Mouse (Mus musculus) MEL (cell line): ENCODE results near the gene Utp11.

Source experiments
- CHD2 ChIP-seq: IDR thresholded peaks from 2 replicates; pipeline ENCODE4 v1.6.1; 2011; ENCODE audit warnings: low read length, improper control_type of control experiment
- GABPA ChIP-seq: IDR thresholded peaks from 2 replicates; pipeline ENCODE4 v1.6.1; 2012; ENCODE audit warnings: low read depth, mild to moderate bottlenecking, inconsistent platforms, low read length, improper control_type of control experiment, moderate library complexity
- HCFC1 ChIP-seq: IDR thresholded peaks from 2 replicates; pipeline ENCODE4 v1.6.1; 2012; ENCODE audit warnings: low read depth, mild to moderate bottlenecking, inconsistent platforms, low read length, improper control_type of control experiment, moderate library complexity
- MAFK ChIP-seq: IDR thresholded peaks from 2 replicates; pipeline ENCODE4 v1.6.1; 2011; ENCODE audit warnings: low read depth, mild to moderate bottlenecking, low read length, improper control_type of control experiment, borderline replicate concordance
- MYC ChIP-seq: IDR thresholded peaks from 2 replicates; pipeline ENCODE4 v1.6.1; 2011; ENCODE audit warnings: low read depth, mild to moderate bottlenecking, low read length, improper control_type of control experiment, moderate library complexity
- POLR2A ChIP-seq, 2 experiments: IDR thresholded peaks; 2 replicates each; pipeline ENCODE4 v1.6.1; 2011 to 2012; ENCODE audit warnings: low read length in 2 of 2, mild to moderate bottlenecking in 2 of 2, control low read depth in 1 of 2, improper control_type of control experiment in 1 of 2, low read depth in 1 of 2, moderate library complexity in 1 of 2; ENCODE audit not compliant: control insufficient read depth in 1 of 2, insufficient read depth in 1 of 2, poor library complexity in 1 of 2
- POLR2AphosphoS2 ChIP-seq: IDR thresholded peaks from 2 replicates; pipeline ENCODE4 v1.6.1; 2011; ENCODE audit warnings: low read length, improper control_type of control experiment
- SIN3A ChIP-seq: IDR thresholded peaks from 2 replicates; pipeline ENCODE4 v1.6.1; 2012; ENCODE audit warnings: low read length, improper control_type of control experiment, inconsistent platforms
- SMC3 ChIP-seq: IDR thresholded peaks from 2 replicates; pipeline ENCODE4 v1.6.1; 2011; ENCODE audit warnings: low read depth, low read length, improper control_type of control experiment
- TAL1 ChIP-seq: IDR thresholded peaks from 2 replicates; pipeline ENCODE4 v1.6.1; 2012; ENCODE audit warnings: mild to moderate bottlenecking, inconsistent platforms, low read length, moderate library complexity, mixed read lengths
- TCF12 ChIP-seq: IDR thresholded peaks from 2 replicates; pipeline ENCODE4 v1.6.1; 2014; ENCODE audit warnings: low read depth, mild to moderate bottlenecking, inconsistent platforms, low read length, improper control_type of control experiment, moderate library complexity
- USF1 ChIP-seq: IDR thresholded peaks from 2 replicates; pipeline ENCODE4 v1.6.1; 2014; ENCODE audit warnings: low read depth, mild to moderate bottlenecking, inconsistent platforms, low read length, improper control_type of control experiment, moderate library complexity
- ZMIZ1 ChIP-seq: IDR thresholded peaks from 2 replicates; pipeline ENCODE4 v1.6.1; 2012; ENCODE audit warnings: low read depth, mild to moderate bottlenecking, inconsistent platforms, low read length, improper control_type of control experiment, moderate library complexity

GRCm38 (mm10) chr4:124685453-124685852 lies 7.9 kb downstream of the Utp11 start:
- TF ChIP-seq USF1 (no peak), POLR2A (IDR thresholded peaks at IDR 0.05; ENCODE audit: control insufficient read depth in 1 of 2, insufficient read depth in 1 of 2, low read depth in 1 of 2, low read length in 2 of 2, poor library complexity in 1 of 2) (no peak), POLR2AphosphoS2 (no peak), SIN3A (no peak), MAFK (no peak), GABPA (no peak), ZMIZ1 (no peak), CHD2 (no peak), HCFC1 (no peak), MYC (no peak), TAL1 (no peak), TCF12 (no peak), SMC3 (no peak)
